Mouse (Mus musculus) R1 (cell line): ENCODE results near the gene Dcakd.

Experiments
- DNase-seq: peaks from one replicate; pipeline ENCODE4 v3.0.0-alpha.2; 2018; ENCODE audit warnings: low read depth, low spot score

Gene Dcakd

DNA sequence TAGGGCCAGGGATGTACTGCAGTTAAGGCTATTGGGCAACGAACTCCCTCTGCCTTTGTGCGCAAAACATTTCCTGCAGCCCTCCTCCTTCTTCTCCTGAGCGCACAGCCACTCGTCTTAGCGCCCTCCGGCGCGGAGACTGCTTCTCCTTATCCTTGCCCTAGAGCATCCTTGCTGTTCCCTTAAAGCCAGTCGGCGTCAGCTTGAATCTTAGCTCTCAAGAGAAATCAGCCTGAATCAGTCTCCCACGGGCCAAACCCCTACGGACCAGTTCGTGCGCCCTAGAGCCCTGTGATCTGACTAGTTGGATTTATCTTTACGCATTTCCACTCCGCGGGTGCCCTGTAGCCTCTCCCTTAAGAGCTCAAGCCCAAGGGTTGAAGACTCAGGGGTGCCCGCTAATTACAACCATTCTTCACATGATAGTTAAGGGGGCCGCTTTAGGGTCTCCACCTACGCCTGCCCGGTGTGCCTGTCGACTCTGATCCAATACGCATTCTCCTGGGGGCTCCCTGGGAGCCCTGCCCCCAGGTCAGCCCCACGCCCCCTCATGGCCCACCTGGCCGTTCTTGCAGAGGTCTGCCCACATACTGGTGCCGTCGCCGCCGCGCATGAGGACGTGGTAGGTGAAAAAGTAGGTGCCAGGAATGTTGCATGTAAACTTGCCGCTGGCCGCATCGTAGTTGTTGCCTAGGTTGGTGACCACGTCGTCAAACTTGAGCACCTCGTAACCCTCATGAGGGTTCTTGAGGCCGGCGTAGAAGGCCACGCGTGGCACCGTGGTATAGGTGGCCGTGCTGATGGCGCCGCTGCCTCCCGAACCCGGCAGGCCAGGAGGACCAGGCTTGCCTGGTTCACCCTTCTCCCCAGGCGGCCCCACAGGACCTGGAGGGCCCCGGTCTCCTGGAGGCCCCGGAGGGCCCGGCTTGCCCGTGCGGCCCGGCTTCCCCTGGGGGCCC lies 82.5 kb downstream of the Dcakd start:
- peak; percentile 42 for DNase-seq
